Mouse (Mus musculus): ENCODE data around the gene Inpp5f.
"Not testable (repeated sequence)": the region's sequence is repeated elsewhere in the genome, so short reads cannot be mapped to it uniquely, and the experiment has no call there.

Gene Inpp5f

GRCm38 (mm10) chr7:128592936-128593241, 18.2 kb upstream of the Inpp5f start:
- DNase-seq (ENCODE audit: low read depth), result no peak

- DNase-seq (ENCODE audit: low read depth), result no peak
These were observed 14.9 kb upstream of the Inpp5f start for GRCm38 (mm10) chr7:128596274-128596673.

GRCm38 (mm10) chr7:128599072-128599471, 12.1 kb upstream of the Inpp5f start:
- no peak for DNase-seq (ENCODE audit: low read depth)

- DNase-seq (ENCODE audit: low read depth), result no peak
These were observed 9.3 kb upstream of the Inpp5f start for GRCm38 (mm10) chr7:128601826-128602225.

GRCm38 (mm10) chr7:128609936-128610335, 1.2 kb upstream of the Inpp5f start:
- not testable (repeated sequence) for DNase-seq (ENCODE audit: low read depth)

GRCm38 (mm10) chr7:128610490-128610889, 638 bp upstream of the Inpp5f start:
- no peak for DNase-seq (ENCODE audit: low read depth)

GRCm38 (mm10) chr7:128611799-128612411, 777 bp downstream of the Inpp5f start:
- DNase-seq (ENCODE audit: low read depth), result no peak

GRCm38 (mm10) chr7:128612521-128613181, 1.5 kb downstream of the Inpp5f start:
- DNase-seq (ENCODE audit: low read depth), result no peak

- no peak for DNase-seq (ENCODE audit: low read depth)
These were observed 2.5 kb downstream of the Inpp5f start for GRCm38 (mm10) chr7:128613578-128613977.

- DNase-seq (ENCODE audit: low read depth), result no peak
These were observed 6.5 kb downstream of the Inpp5f start for GRCm38 (mm10) chr7:128617587-128617986.

GRCm38 (mm10) chr7:128620178-128620577, 9.1 kb downstream of the Inpp5f start:
- DNase-seq (ENCODE audit: low read depth), result no peak

GRCm38 (mm10) chr7:128622266-128622961, 11.3 kb downstream of the Inpp5f start:
- DNase-seq (ENCODE audit: low read depth), result peak; percentile 40

GRCm38 (mm10) chr7:128622994-128623393, 11.9 kb downstream of the Inpp5f start:
- DNase-seq (ENCODE audit: low read depth), result no peak

GRCm38 (mm10) chr7:128625382-128625781, 14.3 kb downstream of the Inpp5f start:
- no peak for DNase-seq (ENCODE audit: low read depth)

GRCm38 (mm10) chr7:128626601-128627000, 15.5 kb downstream of the Inpp5f start:
- DNase-seq (ENCODE audit: low read depth), result no peak

- DNase-seq (ENCODE audit: low read depth), result no peak
These were observed 16.1 kb downstream of the Inpp5f start for GRCm38 (mm10) chr7:128627251-128627650.

GRCm38 (mm10) chr7:128627723-128628122, 16.6 kb downstream of the Inpp5f start:
- no peak for DNase-seq (ENCODE audit: low read depth)

GRCm38 (mm10) chr7:128633156-128633555, 22.0 kb downstream of the Inpp5f start:
- no peak for DNase-seq (ENCODE audit: low read depth)

- DNase-seq (ENCODE audit: low read depth), result no peak
These were observed 28.9 kb downstream of the Inpp5f start for GRCm38 (mm10) chr7:128639925-128640485.

- no peak for DNase-seq (ENCODE audit: low read depth)
These were observed 30.4 kb downstream of the Inpp5f start for GRCm38 (mm10) chr7:128641571-128641970.

- DNase-seq (ENCODE audit: low read depth), result no peak
These were observed 31.3 kb downstream of the Inpp5f start for GRCm38 (mm10) chr7:128642386-128642785.

- DNase-seq (ENCODE audit: low read depth), result no peak
These were observed 45.8 kb downstream of the Inpp5f start for GRCm38 (mm10) chr7:128656970-128657369.

- DNase-seq (ENCODE audit: low read depth), result no peak
These were observed 52.8 kb downstream of the Inpp5f start for GRCm38 (mm10) chr7:128663906-128664305.
